Mouse (Mus musculus) heart, embryonic 14.5 days (tissue): Measurements from ENCODE around the gene Pabpc1l. TPM values are rescaled to one million over a fixed set of nuclear protein-coding genes. Genes with fewer than 3 reads are reported as not detected.

Source experiments
- ATAC-seq: fragments of 200-750 bp; cut with Nextera tagmentation; 2 replicates; pipeline ENCODE4 v1.8.0; 2017; ENCODE audit warnings: low read depth, moderate TSS enrichment; ENCODE audit not compliant: insufficient number of reproducible peaks, insufficient read depth, low FRiP score
- H3K27ac ChIP-seq, 2 experiments: fragments of 200-500 bp in 1 of 2; fragments of 300-500 bp in 1 of 2; sonication (generic) in 1 of 2; replicated peaks in 1 of 2; 2 replicates each; pipeline ENCODE4 v1.5.1; 2012 to 2014; ENCODE audit warnings: low read depth in 2 of 2, low read length in 2 of 2, control low read depth in 1 of 2, mild to moderate bottlenecking in 1 of 2, mixed read lengths in 1 of 2; ENCODE audit not compliant: control insufficient read depth in 1 of 2, insufficient read depth in 1 of 2
- H3K27me3 ChIP-seq: fragments of 300-500 bp; sonication (generic); 2 replicates; pipeline ENCODE4 v1.6.1; 2014; ENCODE audit warnings: mild to moderate bottlenecking, low read length, control low read depth; ENCODE audit not compliant: control insufficient read depth, insufficient read depth
- H3K36me3 ChIP-seq: fragments of 300-500 bp; sonication (generic); 2 replicates; pipeline ENCODE4 v1.6.1; 2014; ENCODE audit warnings: mild to moderate bottlenecking, control low read depth, low read length, mixed read lengths; ENCODE audit not compliant: control insufficient read depth, insufficient read depth
- H3K4me1 ChIP-seq, 2 experiments: fragments of 200-500 bp in 1 of 2; fragments of 300-500 bp in 1 of 2; sonication (generic) in 1 of 2; 2 replicates each; pipeline ENCODE4 v1.6.1; 2012 to 2014; ENCODE audit warnings: low read length in 2 of 2, control low read depth in 1 of 2, mixed read lengths in 1 of 2; ENCODE audit not compliant: control insufficient read depth in 2 of 2, insufficient read depth in 2 of 2
- H3K4me2 ChIP-seq: fragments of 300-500 bp; sonication (generic); 2 replicates; pipeline ENCODE4 v1.6.1; 2014; ENCODE audit warnings: mild to moderate bottlenecking, low read length
- H3K4me3 ChIP-seq, 2 experiments: fragments of 200-500 bp in 1 of 2; fragments of 300-500 bp in 1 of 2; sonication (generic) in 1 of 2; 2 replicates each; pipeline ENCODE4 v1.5.1; 2012 to 2014; ENCODE audit warnings: low read length in 2 of 2, mild to moderate bottlenecking in 2 of 2, control low read depth in 1 of 2, low read depth in 1 of 2, moderate library complexity in 1 of 2; ENCODE audit not compliant: control insufficient read depth in 1 of 2, insufficient read depth in 1 of 2
- H3K9ac ChIP-seq: fragments of 300-500 bp; sonication (generic); 2 replicates; pipeline ENCODE4 v1.6.1; 2014; ENCODE audit warnings: mild to moderate bottlenecking, low read length
- H3K9me3 ChIP-seq: fragments of 300-500 bp; sonication (generic); 2 replicates; pipeline ENCODE4 v1.6.1; 2016; ENCODE audit warnings: low read length, control low read depth; ENCODE audit not compliant: control insufficient read depth
- WGBS: fragments of 180-500 bp; shearing (Covaris S2); extraction: QIAGEN DNeasy Blood & Tissue Kit; methylation state at CpG from one replicate; pipeline ENCODE4 v1.1.7; 2014; 5-methylcytosine and 5-hydroxymethylcytosine counted together
- polyA plus RNA-seq: library from polyadenylated mRNA; unstranded; fragments of >200 nt; fragmentation: Nextera tagmentation; extraction: Ambion mirVana; gene quantifications from 2 replicates; pipeline ENCODE4 v1.2.1, GENCODE M21; 2014

The Pabpc1l gene
- polyA plus RNA-seq, 1 experiment from 2014 or later: 1.2 TPM

DNA sequence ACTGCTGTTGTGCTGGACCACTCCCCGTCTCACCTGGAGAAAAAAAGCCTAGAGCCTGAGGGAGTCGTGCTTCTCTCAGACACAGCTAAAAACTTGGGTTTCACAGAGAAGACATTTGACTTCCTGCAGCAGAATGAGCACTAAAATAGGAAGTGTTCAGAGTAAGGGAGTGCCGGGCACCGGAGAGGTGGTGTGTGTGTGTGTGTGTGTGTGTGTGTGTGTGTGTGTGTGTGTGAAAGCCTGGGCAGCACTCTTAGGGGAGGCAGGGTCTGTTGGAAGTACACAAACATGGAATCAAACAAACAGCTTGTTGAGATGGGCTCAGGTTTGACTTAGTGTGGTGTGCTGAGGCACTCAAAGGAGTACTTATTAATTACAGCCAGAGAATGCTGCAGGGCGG lies 49.8 kb downstream of the Pabpc1l start:
- Histone ChIP-seq H3K9ac (peak overlapping the region; percentile 79), H3K9me3 (no peaks in the 10 kb centered on the region), H3K4me1 (peaks cover 8 to 11% of the 10 kb centered on the region in 2 experiments), H3K36me3 (peaks cover 8% of the 10 kb centered on the region), H3K27me3 (no peaks in the 10 kb centered on the region), H3K27ac (no peak overlapping the region), H3K4me2 (peak overlapping the region; percentile 92), H3K4me3 (peak overlapping the region; percentile 24 to 86; a peak in 3 of 4 replicates)
- 38% methylated on average over 5 of the region's 5 CpGs for WGBS
- ATAC-seq: no peak

DNA sequence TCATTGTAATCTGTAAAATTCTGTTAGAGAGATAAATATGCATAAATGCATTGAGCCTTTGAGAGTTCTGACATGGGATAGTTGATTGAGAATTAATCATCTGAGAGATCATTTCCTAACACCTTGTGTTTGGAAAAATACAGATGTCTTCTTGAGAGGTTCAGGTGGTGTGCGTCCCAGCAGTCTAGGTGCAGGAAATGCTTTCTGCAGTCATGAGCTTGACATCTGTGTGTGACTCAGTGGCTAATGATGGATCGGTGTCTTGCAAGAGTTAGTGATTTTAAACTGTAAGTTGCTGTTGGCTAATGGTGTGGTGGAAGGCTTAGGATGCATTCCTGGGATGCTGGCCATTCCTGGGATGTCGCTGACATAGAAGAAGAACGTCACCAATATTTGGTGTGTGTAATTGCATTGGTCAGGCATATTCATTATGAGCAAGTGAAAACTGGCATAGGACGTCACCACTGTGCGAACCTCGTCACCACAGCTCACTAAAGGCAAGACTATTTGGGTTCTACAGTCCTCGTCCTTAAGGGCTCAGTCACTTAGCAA lies 51.7 kb downstream of the Pabpc1l start:
- Histone ChIP-seq H3K4me2 (no peak overlapping the region), H3K36me3 (peaks cover 26% of the 10 kb centered on the region), H3K27ac (no peak overlapping the region), H3K27me3 (no peaks in the 10 kb centered on the region), H3K9ac (no peak overlapping the region), H3K4me1 (peaks cover 6 to 11% of the 10 kb centered on the region in 2 experiments), H3K4me3 (no peak overlapping the region), H3K9me3 (no peaks in the 10 kb centered on the region)
- 69% methylated on average over 8 of the region's 8 CpGs for WGBS
- ATAC-seq: no peak

DNA sequence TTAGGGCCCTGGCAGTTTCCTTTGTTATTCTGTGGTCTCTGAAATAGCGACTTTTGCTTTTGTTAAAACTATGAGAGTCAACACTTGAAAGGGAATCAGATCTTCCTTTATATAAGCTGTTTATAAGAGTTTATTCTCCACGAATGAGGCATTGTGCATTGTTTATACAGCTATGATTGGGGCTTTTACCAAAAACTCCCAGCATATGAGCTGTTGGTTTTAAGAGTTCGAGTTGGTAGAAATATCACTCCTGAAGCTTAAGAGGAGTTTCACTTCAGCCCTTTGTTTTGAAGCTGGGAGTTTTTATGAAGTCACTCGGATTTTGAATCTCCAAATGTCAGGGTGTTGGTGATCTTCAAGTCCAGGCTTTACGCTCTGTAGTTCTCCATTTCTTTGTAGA lies 52.6 kb downstream of the Pabpc1l start:
- Histone ChIP-seq H3K9ac (no peak overlapping the region), H3K9me3 (no peaks in the 10 kb centered on the region), H3K36me3 (peaks cover 35% of the 10 kb centered on the region), H3K4me2 (no peak overlapping the region), H3K27me3 (no peaks in the 10 kb centered on the region), H3K4me1 (peaks cover 6 to 11% of the 10 kb centered on the region in 2 experiments), H3K4me3 (no peak overlapping the region), H3K27ac (no peak overlapping the region)
- ATAC-seq: no peak
- 81% methylated on average over 5 of the region's 5 CpGs for WGBS

DNA sequence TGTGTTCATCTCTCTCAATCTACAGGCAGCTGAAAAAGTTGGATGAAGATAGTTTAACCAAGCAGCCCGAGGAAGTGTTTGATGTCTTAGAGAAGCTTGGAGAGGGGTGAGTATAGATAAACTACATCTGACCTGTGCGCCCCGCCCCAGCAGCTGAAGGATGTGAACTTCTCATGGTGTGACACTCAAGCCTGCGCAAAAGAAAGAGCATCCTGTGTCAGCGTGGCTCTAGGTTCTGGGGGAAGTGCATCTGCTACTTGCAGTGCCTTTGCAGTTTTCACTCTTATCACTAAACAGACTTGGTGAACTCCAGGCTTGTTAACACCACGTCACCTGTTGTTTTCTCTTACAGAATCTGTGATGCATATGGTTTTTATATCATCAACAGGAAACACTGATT lies 54.2 kb downstream of the Pabpc1l start:
- H3K36me3 ChIP-seq: peaks cover 52% of the 10 kb centered on the region
- no peak for ATAC-seq
- no peak overlapping the region for H3K27ac ChIP-seq
- no peak overlapping the region for H3K4me3 ChIP-seq
- 82% methylated on average over 6 of the region's 6 CpGs for WGBS
- H3K4me2 ChIP-seq: no peak overlapping the region
- H3K4me1 ChIP-seq: peaks cover 6 to 11% of the 10 kb centered on the region in 2 experiments
- H3K9ac ChIP-seq: no peak overlapping the region
- no peaks in the 10 kb centered on the region for H3K9me3 ChIP-seq
- H3K27me3 ChIP-seq: no peaks in the 10 kb centered on the region

DNA sequence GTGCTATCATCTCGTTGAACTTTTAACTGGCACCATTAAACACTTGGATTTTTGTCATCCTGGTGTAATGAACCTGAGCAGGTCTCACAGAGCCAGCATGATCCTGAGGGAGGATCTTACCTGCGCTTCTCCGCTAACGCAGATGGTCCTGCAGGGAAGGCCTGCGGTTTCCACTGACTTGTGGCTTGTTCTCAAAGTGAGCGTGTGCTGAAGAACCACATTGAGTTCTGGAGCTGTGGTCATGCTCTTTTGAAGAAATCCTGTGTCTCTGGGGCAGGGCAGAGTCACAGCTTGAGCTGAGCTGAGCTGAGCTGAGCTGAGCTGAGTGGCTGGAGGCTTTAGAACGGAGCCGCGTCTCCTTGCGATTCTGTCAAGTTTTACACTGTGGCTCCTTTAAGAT lies 56.3 kb downstream of the Pabpc1l start:
- no peaks in the 10 kb centered on the region; a peak in 1 of 4 replicates for H3K4me1 ChIP-seq
- H3K27ac ChIP-seq: no peak overlapping the region
- H3K36me3 ChIP-seq: peaks cover 67% of the 10 kb centered on the region
- H3K27me3 ChIP-seq: no peaks in the 10 kb centered on the region
- H3K4me2 ChIP-seq: no peak overlapping the region
- H3K9ac ChIP-seq: no peak overlapping the region
- H3K9me3 ChIP-seq: no peaks in the 10 kb centered on the region
- H3K4me3 ChIP-seq: no peak overlapping the region
- ATAC-seq: no peak
- WGBS: 88% methylated on average over 10 of the region's 10 CpGs

DNA sequence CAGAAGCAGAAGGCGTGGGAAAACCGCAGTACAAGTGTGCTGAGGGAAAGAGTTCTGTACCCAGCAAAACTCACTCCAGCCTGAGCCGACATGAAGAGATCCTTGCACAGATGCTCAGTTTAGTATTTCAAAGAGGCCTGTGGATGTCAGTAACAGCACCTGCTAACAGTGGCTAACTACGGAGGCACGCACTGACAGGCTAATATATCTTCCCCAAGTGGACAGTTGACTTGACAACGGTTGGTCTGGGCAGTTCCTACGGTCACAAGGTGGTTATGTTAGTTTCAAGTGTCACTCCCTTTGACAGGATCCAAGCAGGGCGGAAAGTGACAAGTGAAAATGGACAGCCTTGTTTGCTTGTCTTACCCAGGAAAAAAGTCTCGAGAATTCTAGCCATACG lies 56.9 kb downstream of the Pabpc1l start:
- peaks cover 73% of the 10 kb centered on the region for H3K36me3 ChIP-seq
- WGBS: 59% methylated on average over 10 of the region's 10 CpGs
- H3K9ac ChIP-seq: no peak overlapping the region
- H3K9me3 ChIP-seq: no peaks in the 10 kb centered on the region
- H3K4me1 ChIP-seq: no peaks in the 10 kb centered on the region; a peak in 1 of 4 replicates
- H3K27ac ChIP-seq: no peak overlapping the region
- no peaks in the 10 kb centered on the region for H3K27me3 ChIP-seq
- ATAC-seq: no peak
- no peak overlapping the region for H3K4me3 ChIP-seq
- H3K4me2 ChIP-seq: no peak overlapping the region

DNA sequence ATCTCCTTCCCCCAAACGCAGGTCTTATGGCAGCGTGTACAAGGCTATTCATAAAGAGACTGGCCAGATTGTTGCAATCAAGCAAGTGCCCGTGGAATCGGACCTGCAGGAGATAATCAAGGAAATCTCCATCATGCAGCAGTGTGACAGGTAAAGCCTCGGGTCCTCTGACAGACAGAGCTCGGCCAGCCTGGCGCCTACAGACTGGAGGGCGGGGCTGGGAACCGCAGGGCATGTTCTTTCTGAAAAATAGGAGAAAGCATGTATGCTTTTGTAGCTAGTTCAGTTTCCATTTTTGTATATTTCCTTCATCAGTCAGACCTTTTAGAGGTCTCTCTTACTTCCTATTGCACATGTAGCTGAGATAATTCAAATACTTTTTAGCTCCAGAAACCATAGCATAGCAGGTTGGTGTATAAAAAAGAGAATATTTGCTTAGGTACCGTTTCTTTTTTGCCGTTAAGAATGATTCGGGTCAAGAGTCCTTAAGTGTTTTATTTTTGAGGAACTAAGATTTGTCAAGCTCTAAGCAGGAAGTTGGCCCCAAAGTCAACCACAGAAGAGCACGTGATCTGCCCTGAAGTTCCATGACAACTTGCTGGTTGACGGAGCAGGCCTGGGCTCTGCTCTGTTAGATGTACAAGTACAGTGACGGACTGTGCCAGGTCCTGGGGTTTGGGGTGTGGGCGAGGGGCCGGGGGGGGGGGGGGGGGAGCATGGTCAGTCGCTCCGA lies 58.5 kb downstream of the Pabpc1l start:
- Histone ChIP-seq H3K27me3 (no peaks in the 10 kb centered on the region), H3K9ac (no peak overlapping the region), H3K4me1 (no peaks in the 10 kb centered on the region; a peak in 1 of 4 replicates), H3K4me2 (no peak overlapping the region), H3K4me3 (no peak overlapping the region), H3K9me3 (no peaks in the 10 kb centered on the region), H3K27ac (no peak overlapping the region), H3K36me3 (peaks cover 89% of the 10 kb centered on the region)
- ATAC-seq: no peak
- 90% methylated on average over 18 of the region's 19 CpGs for WGBS

DNA sequence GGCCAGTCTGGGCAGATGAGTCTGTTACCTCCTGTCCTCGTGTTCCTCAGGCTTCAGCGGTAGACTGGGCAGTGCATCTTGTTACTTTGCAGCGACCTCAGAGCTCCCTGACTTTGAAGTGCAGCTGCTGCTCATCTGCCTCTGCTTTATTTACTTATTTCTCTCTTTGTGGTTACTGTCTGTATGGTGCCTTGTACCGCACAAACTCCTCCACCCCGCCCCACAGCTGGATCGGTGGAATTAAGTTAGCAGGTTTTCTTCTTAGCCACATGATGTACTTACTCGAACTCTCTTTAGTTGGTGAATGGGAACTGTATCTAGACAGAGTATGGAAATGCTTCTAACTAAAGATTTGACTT lies 59.1 kb downstream of the Pabpc1l start:
- 96% methylated on average over 7 of the region's 7 CpGs for WGBS
- H3K4me1 ChIP-seq: no peaks in the 10 kb centered on the region; a peak in 1 of 4 replicates
- no peak overlapping the region for H3K27ac ChIP-seq
- H3K4me2 ChIP-seq: no peak overlapping the region
- peaks cover 95% of the 10 kb centered on the region for H3K36me3 ChIP-seq
- no peak for ATAC-seq
- no peaks in the 10 kb centered on the region for H3K9me3 ChIP-seq
- H3K27me3 ChIP-seq: no peaks in the 10 kb centered on the region
- no peak overlapping the region for H3K4me3 ChIP-seq
- no peak overlapping the region for H3K9ac ChIP-seq
